Mouse (Mus musculus): ENCODE results near the gene Itgbl1.

DNA sequence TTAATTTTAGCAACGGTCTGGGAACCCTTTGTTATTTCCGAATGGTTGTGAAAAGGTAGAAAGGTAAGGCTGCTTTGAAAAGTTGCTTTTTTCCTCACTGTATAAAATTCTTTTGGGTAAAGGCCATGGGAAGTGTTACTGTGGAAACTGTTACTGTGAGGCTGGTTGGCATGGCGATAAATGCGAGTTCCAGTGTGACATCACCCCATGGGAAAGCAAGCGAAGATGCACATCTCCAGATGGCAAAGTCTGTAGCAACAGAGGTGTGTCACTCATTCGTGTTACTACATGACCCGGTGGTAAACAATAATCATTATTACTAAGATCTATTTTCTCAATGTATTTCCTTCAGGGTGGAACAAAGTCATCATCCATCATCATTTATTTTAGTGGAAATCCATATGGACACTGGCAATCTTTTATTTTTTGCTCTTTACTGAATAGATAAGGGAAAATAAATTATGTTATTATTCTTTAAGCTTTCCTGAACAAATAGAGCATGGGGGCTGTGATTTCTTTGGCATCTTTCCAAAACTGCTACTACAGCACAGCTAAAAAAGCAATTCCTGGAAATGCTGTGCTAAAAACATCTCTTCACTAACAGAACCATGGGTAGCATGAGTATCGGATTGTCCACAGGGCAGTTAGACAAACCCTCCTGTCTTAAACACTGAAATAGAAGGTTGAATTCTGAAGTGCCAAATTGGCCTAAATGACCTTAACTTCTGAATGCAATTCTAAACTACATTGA, 184.1 kb downstream of the Itgbl1 start:
- TF ChIP-seq GATA1 (IDR thresholded peaks at IDR 0.05; ENCODE audit: low read length), result no peak
- no peak for TF ChIP-seq TAL1 (IDR thresholded peaks at IDR 0.05; ENCODE audit: low read length)

All from erythroblast, embryonic 14.5 days (primary cell).